Mouse (Mus musculus): ENCODE measurements at regions not wholly inside any gene's neighbourhood (a gene's known extent, or its start where the extent isn't known, plus 50 kb on each side); places are given as distances from the start of the nearest gene placed in this dataset.

DNA sequence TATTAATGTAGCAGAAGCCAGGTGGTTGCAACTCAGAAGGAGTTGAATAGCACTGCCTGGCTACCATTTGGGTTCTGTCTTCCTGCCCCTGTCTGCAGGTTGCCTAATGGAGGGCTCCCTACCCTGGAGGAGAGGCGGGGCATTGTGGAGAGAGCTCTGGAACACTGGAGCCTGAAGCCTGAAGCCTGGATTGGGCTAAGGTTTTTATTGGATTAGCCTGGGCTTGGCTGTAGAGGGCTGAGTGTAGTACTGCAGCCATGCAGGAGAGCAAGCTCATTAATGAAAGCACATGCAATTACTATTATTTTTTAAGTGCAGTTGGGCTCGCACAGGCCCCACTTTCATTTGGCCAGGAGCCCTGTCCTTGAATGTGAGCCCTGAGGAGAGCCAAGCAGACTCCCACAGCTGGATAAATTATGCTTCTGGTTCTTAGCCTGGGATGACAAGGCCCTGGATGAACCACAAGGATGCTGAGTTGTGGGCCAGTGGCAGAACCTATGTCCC, 145.1 kb downstream of the Abhd5 start:
- no peak overlapping the region for H3K27ac ChIP-seq (ENCODE audit: poor library complexity, severe bottlenecking)
- H3K4me2 ChIP-seq = no peak overlapping the region
- H3K4me3 ChIP-seq = no peak overlapping the region
- no peak overlapping the region for H3K9ac ChIP-seq
- H3K36me3 ChIP-seq = no peaks in the 10 kb centered on the region
- no peak for ATAC-seq (ENCODE audit: insufficient number of reproducible peaks, low FRiP score)
- 88% methylated on average over 2 of the region's 2 CpGs for WGBS
- H3K4me1 ChIP-seq (replicated peaks) = no peaks in the 10 kb centered on the region
- H3K27me3 ChIP-seq (replicated peaks) = 0 out of 2 replicates have a peak, but pooled peaks cover under 1% of the 10 kb centered on the region
- peaks cover 9% of the 10 kb centered on the region for H3K9me3 ChIP-seq (replicated peaks)

DNA sequence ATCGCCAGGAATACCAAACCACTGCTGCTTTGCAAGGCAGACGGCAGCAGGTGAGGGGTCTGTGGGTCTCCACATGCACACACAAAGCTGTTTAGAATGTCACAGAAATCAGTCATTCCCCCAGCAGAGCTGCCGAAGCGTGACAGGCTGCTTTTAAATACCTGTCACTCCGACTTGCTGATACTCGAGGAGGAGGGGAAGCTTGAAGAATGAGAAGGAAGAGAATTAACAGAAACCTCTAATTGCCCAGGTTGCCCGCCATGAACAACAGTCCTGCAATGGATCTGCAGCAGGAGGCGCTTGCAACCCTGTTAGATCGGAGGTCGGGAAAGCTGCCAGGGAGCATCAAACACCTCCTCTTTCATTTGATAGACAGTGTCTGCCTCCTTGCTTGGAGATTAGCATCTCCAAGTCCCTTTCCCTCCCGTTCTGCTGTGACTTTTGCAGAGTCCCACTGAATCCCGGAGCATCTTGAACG, 150.5 kb downstream of the Abhd5 start:
- Histone ChIP-seq H3K27ac (ENCODE audit: poor library complexity, severe bottlenecking) (no peak overlapping the region), H3K4me1 (replicated peaks) (no peaks in the 10 kb centered on the region), H3K9ac (no peak overlapping the region), H3K36me3 (no peaks in the 10 kb centered on the region), H3K4me2 (no peak overlapping the region), H3K9me3 (replicated peaks) (no peaks in the 10 kb centered on the region; the same call in 1 of the 2 replicates), H3K4me3 (no peak overlapping the region), H3K27me3 (replicated peaks) (0 out of 2 replicates have a peak, but pooled peaks cover 3% of the 10 kb centered on the region)
- ATAC-seq (ENCODE audit: insufficient number of reproducible peaks, low FRiP score) = no peak
- WGBS = 39% methylated on average over 13 of the region's 13 CpGs

DNA sequence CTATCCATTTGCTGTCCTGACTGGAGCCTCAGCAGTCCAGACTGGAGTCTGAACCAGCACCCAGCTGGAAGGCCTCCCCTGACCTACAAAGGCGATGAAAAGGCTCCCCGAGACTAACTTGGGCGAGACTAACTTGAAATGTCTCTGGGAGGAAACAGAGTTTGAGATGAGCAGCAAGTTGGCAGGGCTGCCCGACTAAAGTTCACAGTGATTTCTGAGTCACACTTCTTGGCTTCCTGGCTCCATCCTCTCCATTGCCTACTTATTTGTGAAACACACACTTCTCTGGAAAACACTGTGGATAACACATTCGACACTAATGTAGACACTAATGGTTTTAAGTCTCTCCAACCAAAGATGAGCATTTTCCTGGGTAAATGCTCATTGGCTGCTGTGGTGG, 170.2 kb downstream of the Abhd5 start:
- Histone ChIP-seq H3K9me3 (replicated peaks) (no peaks in the 10 kb centered on the region), H3K4me3 (no peak overlapping the region), H3K4me1 (replicated peaks) (no peaks in the 10 kb centered on the region), H3K27ac (ENCODE audit: poor library complexity, severe bottlenecking) (no peak overlapping the region), H3K4me2 (no peak overlapping the region), H3K9ac (no peak overlapping the region), H3K36me3 (no peaks in the 10 kb centered on the region), H3K27me3 (replicated peaks) (no peaks in the 10 kb centered on the region; the same call in 1 of the 2 replicates)
- WGBS = 45% methylated on average over 5 of the region's 5 CpGs
- ATAC-seq (ENCODE audit: insufficient number of reproducible peaks, low FRiP score) = no peak

DNA sequence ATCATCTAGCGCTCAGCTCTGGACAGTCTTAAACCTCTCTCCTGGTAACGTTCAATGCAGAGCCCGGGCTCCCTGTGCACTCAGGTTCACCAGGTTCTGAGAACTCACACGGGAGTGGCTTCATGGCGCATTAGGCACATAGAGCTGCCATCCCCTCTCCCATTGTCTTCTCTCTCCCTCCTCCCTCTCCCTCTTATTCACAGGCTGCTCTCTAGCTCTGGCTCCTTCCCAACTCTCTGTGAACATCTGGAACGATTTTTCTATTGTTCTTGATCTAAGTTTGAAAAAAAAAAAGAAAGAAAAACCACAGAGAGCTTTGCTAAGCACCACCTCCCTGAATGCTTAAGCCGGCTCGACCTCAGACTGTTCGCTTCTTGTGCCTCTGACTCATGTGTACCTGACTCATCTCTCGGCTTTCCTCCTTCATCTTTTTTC, 174.2 kb downstream of the Abhd5 start:
- H3K36me3 ChIP-seq = no peaks in the 10 kb centered on the region
- H3K27ac ChIP-seq (ENCODE audit: poor library complexity, severe bottlenecking) = no peak overlapping the region
- H3K4me1 ChIP-seq (replicated peaks) = no peaks in the 10 kb centered on the region
- no peaks in the 10 kb centered on the region for H3K27me3 ChIP-seq (replicated peaks)
- H3K9ac ChIP-seq = no peak overlapping the region
- WGBS = 60% methylated on average over 10 of the region's 10 CpGs
- no peaks in the 10 kb centered on the region for H3K9me3 ChIP-seq (replicated peaks)
- H3K4me3 ChIP-seq = no peak overlapping the region
- ATAC-seq (ENCODE audit: insufficient number of reproducible peaks, low FRiP score) = no peak
- no peak overlapping the region for H3K4me2 ChIP-seq

DNA sequence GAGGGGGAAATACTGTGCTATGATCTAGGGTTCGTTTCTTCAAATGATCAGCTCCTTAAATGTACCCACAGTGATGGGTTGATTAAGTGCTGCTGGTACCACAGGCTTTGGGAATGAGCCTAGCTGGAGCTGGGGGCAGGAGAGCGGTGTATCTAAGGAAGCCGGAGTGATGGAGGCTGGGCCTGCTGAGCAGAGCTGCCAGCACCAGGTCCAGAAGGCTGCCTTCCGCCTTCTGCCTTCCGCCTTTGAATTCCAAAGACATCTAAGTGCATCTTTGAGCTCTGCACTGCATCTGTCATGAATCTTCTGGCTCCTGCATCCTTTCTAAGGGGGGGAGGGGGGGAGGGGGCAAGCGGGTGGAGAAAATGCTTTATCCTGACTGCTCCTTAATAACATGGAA, 176.9 kb downstream of the Abhd5 start:
- Histone ChIP-seq H3K4me1 (replicated peaks) (no peaks in the 10 kb centered on the region), H3K36me3 (no peaks in the 10 kb centered on the region), H3K27me3 (replicated peaks) (no peaks in the 10 kb centered on the region), H3K9ac (no peak overlapping the region), H3K27ac (ENCODE audit: poor library complexity, severe bottlenecking) (no peak overlapping the region), H3K4me2 (no peak overlapping the region), H3K4me3 (no peak overlapping the region), H3K9me3 (replicated peaks) (no peaks in the 10 kb centered on the region)
- no peak for ATAC-seq (ENCODE audit: insufficient number of reproducible peaks, low FRiP score)
- WGBS = 55% methylated on average over 6 of the region's 6 CpGs

DNA sequence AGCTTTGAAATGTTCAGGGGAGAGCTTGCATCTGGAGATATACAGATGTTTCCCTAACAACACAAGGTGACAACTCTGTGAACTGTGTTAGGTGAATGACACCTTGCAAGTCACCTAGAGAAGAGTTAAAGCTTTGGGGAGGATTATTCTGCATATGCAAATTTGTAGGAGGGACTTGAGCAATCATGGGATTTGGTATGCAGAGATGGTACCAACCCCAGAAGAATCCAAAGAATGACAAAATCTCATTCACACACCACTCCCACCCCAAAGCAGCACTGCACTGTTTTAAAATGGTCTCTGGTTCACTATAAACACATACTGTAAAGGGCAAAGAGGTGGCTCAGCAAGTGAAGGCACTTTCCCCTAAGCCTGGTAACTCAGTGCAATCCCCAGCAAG, 178.3 kb downstream of the Abhd5 start:
- H3K27me3 ChIP-seq (replicated peaks) = no peaks in the 10 kb centered on the region
- H3K27ac ChIP-seq (ENCODE audit: poor library complexity, severe bottlenecking) = no peak overlapping the region
- no peaks in the 10 kb centered on the region for H3K9me3 ChIP-seq (replicated peaks)
- no peak overlapping the region for H3K4me3 ChIP-seq
- no peaks in the 10 kb centered on the region for H3K36me3 ChIP-seq
- no peak overlapping the region for H3K9ac ChIP-seq
- H3K4me2 ChIP-seq = no peak overlapping the region
- H3K4me1 ChIP-seq (replicated peaks) = peaks cover 7% of the 10 kb centered on the region; the same call in 1 of the 2 replicates
- no peak for ATAC-seq (ENCODE audit: insufficient number of reproducible peaks, low FRiP score)

DNA sequence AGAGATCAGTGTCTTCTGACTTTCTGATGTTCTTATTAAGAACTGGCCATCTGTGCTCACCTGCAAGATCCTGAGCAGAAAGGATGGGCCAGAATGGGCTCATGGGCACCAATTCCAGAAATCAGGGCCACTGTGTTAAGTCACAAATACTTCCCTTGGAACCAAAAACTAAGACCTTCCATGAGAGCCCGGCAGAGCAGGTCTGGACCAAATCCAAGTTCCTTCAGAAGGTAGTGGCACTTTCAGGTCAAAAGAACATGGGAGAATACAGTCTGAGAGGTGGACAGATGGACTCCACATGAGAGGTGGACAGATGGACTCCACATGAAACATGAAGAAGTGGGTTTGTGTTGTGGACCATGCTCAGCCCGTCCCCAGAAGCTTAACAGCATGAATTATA, 180.4 kb downstream of the Abhd5 start:
- no peak overlapping the region for H3K9ac ChIP-seq
- ATAC-seq (ENCODE audit: insufficient number of reproducible peaks, low FRiP score) = no peak
- H3K4me2 ChIP-seq = no peak overlapping the region
- WGBS = 76% methylated on average over 2 of the region's 2 CpGs
- H3K9me3 ChIP-seq (replicated peaks) = no peaks in the 10 kb centered on the region
- no peak overlapping the region for H3K4me3 ChIP-seq
- peaks cover 7% of the 10 kb centered on the region; the same call in 1 of the 2 replicates for H3K4me1 ChIP-seq (replicated peaks)
- H3K27ac ChIP-seq (ENCODE audit: poor library complexity, severe bottlenecking) = no peak overlapping the region
- H3K36me3 ChIP-seq = no peaks in the 10 kb centered on the region
- no peaks in the 10 kb centered on the region for H3K27me3 ChIP-seq (replicated peaks)

DNA sequence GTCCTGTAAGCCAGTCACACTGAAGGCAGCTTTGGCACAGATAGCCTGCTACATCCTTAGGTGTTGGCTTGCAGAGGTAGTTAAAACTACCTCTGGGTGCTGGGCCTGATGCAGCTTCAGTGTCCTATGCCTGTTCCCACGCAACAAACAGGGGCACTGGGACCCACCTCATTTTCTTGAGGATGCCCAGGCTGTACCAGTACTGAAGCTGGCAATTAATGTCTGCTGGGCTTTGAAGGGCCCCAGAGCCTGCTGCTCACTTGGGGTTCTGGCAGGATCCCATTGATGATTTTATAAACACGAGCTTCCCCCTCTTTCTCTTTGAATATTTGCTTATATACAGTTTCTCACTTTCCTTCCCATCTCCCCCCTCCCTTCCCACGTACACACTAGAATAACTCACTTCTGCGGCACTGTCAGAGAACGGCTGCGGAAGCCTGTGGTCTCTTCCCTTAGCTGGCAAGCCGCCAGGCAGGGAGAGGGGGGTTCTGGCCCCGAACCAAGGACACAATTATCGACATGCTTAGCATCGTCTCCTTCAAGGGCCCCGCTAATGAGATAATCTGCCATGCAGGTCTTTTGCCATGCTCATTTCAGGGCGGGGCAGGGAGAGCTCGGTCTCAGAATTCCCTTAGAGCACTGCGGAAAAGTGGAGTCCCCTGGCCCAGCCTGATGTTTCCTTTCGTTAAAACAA, 182.9 kb downstream of the Abhd5 start:
- H3K4me2 ChIP-seq = no peak overlapping the region
- 42% methylated on average over 15 of the region's 15 CpGs for WGBS

DNA sequence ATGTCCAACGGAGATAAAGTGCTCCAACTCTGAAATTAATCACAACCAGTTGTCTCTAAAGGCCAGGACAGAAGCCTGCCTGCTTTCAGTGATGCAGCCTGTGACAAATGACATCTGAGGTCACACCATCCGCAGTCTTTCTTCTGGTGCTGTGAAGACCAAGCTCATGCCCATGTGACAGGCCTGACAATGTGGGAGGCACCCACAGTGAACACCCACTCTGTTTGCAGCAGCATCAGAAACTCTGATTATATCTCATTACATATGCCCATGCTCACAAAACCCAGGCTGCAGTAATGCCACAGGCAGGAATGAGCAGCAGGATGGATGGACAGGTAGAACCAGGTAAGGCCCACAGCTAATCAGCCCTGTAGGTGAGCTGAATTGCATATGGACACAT, 183.6 kb downstream of the Abhd5 start:
- no peak overlapping the region for H3K4me2 ChIP-seq
- H3K4me1 ChIP-seq (replicated peaks) = peaks cover 7% of the 10 kb centered on the region; the same call in 1 of the 2 replicates
- H3K36me3 ChIP-seq = no peaks in the 10 kb centered on the region
- H3K27ac ChIP-seq (ENCODE audit: poor library complexity, severe bottlenecking) = no peak overlapping the region
- no peak overlapping the region for H3K9ac ChIP-seq
- H3K4me3 ChIP-seq = no peak overlapping the region
- no peaks in the 10 kb centered on the region for H3K27me3 ChIP-seq (replicated peaks)
- no peak for ATAC-seq (ENCODE audit: insufficient number of reproducible peaks, low FRiP score)
- H3K9me3 ChIP-seq (replicated peaks) = no peaks in the 10 kb centered on the region
- 63% methylated on average over 2 of the region's 2 CpGs for WGBS

More for the DNA sequence above, 182.9 kb downstream of the Abhd5 start:
- H3K9me3 ChIP-seq (replicated peaks) = no peaks in the 10 kb centered on the region
- no peak for ATAC-seq (ENCODE audit: insufficient number of reproducible peaks, low FRiP score)
- no peak overlapping the region for H3K9ac ChIP-seq
- no peaks in the 10 kb centered on the region for H3K27me3 ChIP-seq (replicated peaks)
- H3K4me3 ChIP-seq = no peak overlapping the region
- peaks cover 7% of the 10 kb centered on the region; the same call in 1 of the 2 replicates for H3K4me1 ChIP-seq (replicated peaks)
- no peaks in the 10 kb centered on the region for H3K36me3 ChIP-seq
- no peak overlapping the region for H3K27ac ChIP-seq (ENCODE audit: poor library complexity, severe bottlenecking)

DNA sequence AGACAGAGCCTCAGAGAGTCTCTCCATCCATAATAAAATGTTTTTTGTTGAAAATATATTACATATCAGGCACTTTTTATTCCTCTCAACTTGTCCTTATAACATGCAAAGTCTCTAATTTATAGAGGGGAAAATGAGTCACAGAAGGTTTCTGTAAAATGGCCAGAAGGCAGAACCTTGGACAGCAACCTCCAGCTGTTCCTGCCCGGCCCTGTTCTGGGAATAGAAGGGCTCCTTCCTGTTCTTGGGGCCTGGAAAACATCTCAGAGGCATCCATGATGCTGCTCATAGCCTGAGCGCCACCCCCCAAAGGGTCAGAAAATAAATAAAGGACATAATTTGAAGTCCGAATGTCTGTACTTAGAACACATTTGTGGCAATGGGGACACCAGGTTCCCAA, 188.7 kb downstream of the Abhd5 start:
- Histone ChIP-seq H3K4me2 (no peak overlapping the region), H3K27ac (ENCODE audit: poor library complexity, severe bottlenecking) (no peak overlapping the region), H3K9me3 (replicated peaks) (no peaks in the 10 kb centered on the region), H3K36me3 (no peaks in the 10 kb centered on the region), H3K9ac (no peak overlapping the region), H3K4me3 (no peak overlapping the region), H3K4me1 (replicated peaks) (no peaks in the 10 kb centered on the region), H3K27me3 (replicated peaks) (no peaks in the 10 kb centered on the region)
- ATAC-seq (ENCODE audit: insufficient number of reproducible peaks, low FRiP score) = no peak
- 33% methylated on average over 3 of the region's 3 CpGs for WGBS

DNA sequence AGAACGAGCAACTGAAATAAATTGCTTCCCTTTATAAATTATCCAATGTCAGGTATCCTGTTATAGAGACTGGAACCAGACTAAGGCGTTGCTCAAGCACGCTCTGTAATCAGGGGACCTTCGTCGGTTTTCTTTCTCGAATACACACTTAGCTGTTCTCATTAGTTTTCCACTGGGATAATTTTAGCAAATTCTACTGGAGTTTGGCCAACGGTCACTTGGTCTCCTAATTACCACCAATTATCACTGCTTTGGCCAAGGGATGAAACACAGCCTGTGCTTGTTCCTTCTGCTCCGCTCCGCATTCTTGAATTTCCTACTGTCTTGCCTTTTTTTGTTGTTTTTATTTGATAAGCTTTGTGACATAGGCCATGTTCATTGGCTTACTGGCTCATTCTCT, 191.1 kb upstream of the Topaz1 start:
- 77% methylated on average over 9 of the region's 9 CpGs for WGBS
- H3K27me3 ChIP-seq (replicated peaks) = no peaks in the 10 kb centered on the region
- ATAC-seq (ENCODE audit: insufficient number of reproducible peaks, low FRiP score) = no peak

DNA sequence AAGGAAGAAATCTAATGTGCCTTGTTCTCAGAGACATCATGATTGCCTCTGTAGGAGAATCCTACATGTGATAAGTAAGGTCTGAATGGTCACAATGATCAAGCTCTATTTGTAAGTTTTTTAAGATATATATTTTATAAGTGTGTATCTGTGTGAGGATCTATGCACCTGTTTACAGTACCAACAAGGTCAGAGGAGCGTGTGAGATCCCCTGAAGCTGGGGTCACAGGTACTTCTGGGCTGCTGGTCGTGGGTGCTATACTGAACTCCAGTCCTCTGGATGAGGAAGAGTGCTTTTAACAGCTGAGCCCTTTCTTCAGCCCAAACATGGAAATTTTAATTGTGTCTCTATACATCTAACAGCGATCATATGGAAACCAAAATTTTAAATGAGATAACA, 181.1 kb upstream of the Topaz1 start:
- no peak overlapping the region for H3K4me2 ChIP-seq
- peaks cover 26% of the 10 kb centered on the region for H3K4me1 ChIP-seq (replicated peaks)
- 66% methylated on average over 3 of the region's 3 CpGs for WGBS
- no peak for ATAC-seq (ENCODE audit: insufficient number of reproducible peaks, low FRiP score)
- H3K9me3 ChIP-seq (replicated peaks) = no peaks in the 10 kb centered on the region
- no peak overlapping the region for H3K9ac ChIP-seq
- H3K36me3 ChIP-seq = no peaks in the 10 kb centered on the region
- peaks cover 70% of the 10 kb centered on the region for H3K27me3 ChIP-seq (replicated peaks)
- H3K27ac ChIP-seq (ENCODE audit: poor library complexity, severe bottlenecking) = no peak overlapping the region
- no peak overlapping the region for H3K4me3 ChIP-seq

More for the DNA sequence above, 191.1 kb upstream of the Topaz1 start:
- H3K27ac ChIP-seq (ENCODE audit: poor library complexity, severe bottlenecking) = no peak overlapping the region
- no peaks in the 10 kb centered on the region for H3K36me3 ChIP-seq
- H3K4me3 ChIP-seq = no peak overlapping the region
- H3K4me2 ChIP-seq = no peak overlapping the region
- H3K4me1 ChIP-seq (replicated peaks) = no peaks in the 10 kb centered on the region
- no peak overlapping the region for H3K9ac ChIP-seq
- 0 out of 2 replicates have a peak, but pooled peaks cover 7% of the 10 kb centered on the region for H3K9me3 ChIP-seq (replicated peaks)
